14 mouse cellular contexts compared by ENCODE assay signal in the genomic region with DNA sequence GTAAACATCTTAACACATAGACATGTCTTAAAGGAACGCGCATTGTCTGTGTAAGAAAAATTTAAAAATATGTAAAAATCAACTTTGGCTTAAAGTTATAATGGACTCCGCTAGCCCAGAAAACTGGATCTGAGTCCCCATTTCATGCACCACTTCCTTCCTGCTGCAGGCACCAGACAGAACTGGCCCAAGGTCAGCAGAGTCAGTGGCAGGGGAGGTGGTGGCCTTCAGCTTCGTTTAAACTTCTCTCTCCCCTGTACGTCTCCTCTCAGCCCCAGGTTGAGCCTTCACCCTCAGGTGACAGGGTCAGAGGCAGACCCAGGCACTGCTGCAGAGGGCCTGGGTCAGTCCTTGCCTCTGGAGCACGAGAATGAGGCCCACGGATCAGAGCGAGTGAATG. TPM values are rescaled to one million over a fixed set of nuclear protein-coding genes. Genes with fewer than 3 reads are reported as not detected.
DNase-seq lines count a peak whose midpoint lies in the region; ATAC-seq and TF ChIP-seq lines count a peak whose summit lies in the region.
"Had no signal": no experiment of that assay in that cellular context is flagged by ENCODE, and none has a peak within 500 bp of the region (broad histone marks: within the 10 kb centered on the region; RNA-seq: fewer than 3 reads in every experiment).

No protein-coding gene starts in this region.

- TF ChIP-seq CTCF in kidney, adult 2 months (conservative IDR thresholded peaks at IDR 0.05; ENCODE audit: insufficient read depth, insufficient read length, low read depth, low read length), result no peak
- TF ChIP-seq CTCF in left cerebral cortex, adult 2 months (IDR thresholded peaks at IDR 0.05), result no peak

- H3K27ac ChIP-seq in kidney, adult 2 months (ENCODE audit: insufficient read depth, low read depth, low read length), result peak overlapping the region; percentile 93
- peak overlapping the region; percentile 79 for H3K27ac ChIP-seq in kidney, embryonic 16.5 days (ENCODE audit: low read length)
- H3K27ac ChIP-seq in left cerebral cortex, adult 2 months, result no peak overlapping the region; the same call in 1 of the 2 replicates

- H3K9ac ChIP-seq in kidney, embryonic 16.5 days (replicated peaks; ENCODE audit: low read length), result no peak overlapping the region

- intact Hi-C loops in left cerebral cortex, adult 2 months (cut with DNase I), result no loop called here

- no peak overlapping the region for H3K4me2 ChIP-seq in kidney, embryonic 16.5 days (replicated peaks; ENCODE audit: low read depth, low read length)
- H3K4me2 ChIP-seq: midbrain, embryonic 11.5 days had no signal

- peaks cover 16% of the 10 kb centered on the region for H3K4me1 ChIP-seq in kidney, adult 2 months (ENCODE audit: control insufficient read depth, insufficient read depth, low read length)
- peaks cover 31% of the 10 kb centered on the region for H3K4me1 ChIP-seq in kidney, embryonic 16.5 days (ENCODE audit: insufficient read depth, low read length)

- H3K4me3 ChIP-seq in kidney, adult 2 months (ENCODE audit: insufficient read depth, low read depth, low read length), result no peak overlapping the region
- H3K4me3 ChIP-seq in kidney, embryonic 16.5 days (ENCODE audit: low read length), result no peak overlapping the region
- H3K4me3 ChIP-seq in left cerebral cortex, adult 2 months, result no peak overlapping the region

- no peaks in the 10 kb centered on the region for H3K9me3 ChIP-seq in kidney, embryonic 16.5 days (ENCODE audit: low read length)
- H3K9me3 ChIP-seq: G1E had no signal

- WGBS in kidney, adult 2 months, result 41% methylated on average over 8 of the region's 8 CpGs
- WGBS in kidney, embryonic 16.5 days, result 48% methylated on average over 8 of the region's 8 CpGs

- ATAC-seq in kidney, embryonic 16.5 days (ENCODE audit: low FRiP score, low TSS enrichment), result 0 out of 2 replicates have a peak, but pooled peaks have one; percentile 32

- no peak for TF ChIP-seq POLR2A in kidney, adult 2 months (IDR thresholded peaks at IDR 0.05; ENCODE audit: low read depth, low read length)

- no peaks in the 10 kb centered on the region for H3K36me3 ChIP-seq in kidney, adult 2 months (ENCODE audit: control insufficient read depth, insufficient read depth, low read length)
- H3K36me3 ChIP-seq in kidney, embryonic 16.5 days (ENCODE audit: insufficient read depth, low read length), result no peaks in the 10 kb centered on the region
- H3K36me3 ChIP-seq: G1E had no signal

- DNase-seq in adrenal gland, adult (ENCODE audit: inconsistent age in 2 of 2, low spot score in 1 of 2), result peak; percentile 76 to 90
- DNase-seq in adrenal gland, postnatal 4 days (ENCODE audit: low spot score in 2 of 2), result no peak
- DNase-seq in kidney, adult 2 months, result peak; percentile 59
- no peak for DNase-seq in kidney, postnatal 4 days
- DNase-seq in adrenal gland, postnatal 14 days, result peak; percentile 71
- no peak for DNase-seq in thymus, postnatal 36 days
- no peak for DNase-seq in left cerebral cortex, adult 2 months (ENCODE audit: extremely low spot score in 1 of 2, low spot score in 2 of 2)
- DNase-seq: cerebellum, adult 2 months; gastrocnemius, postnatal 14 days; spleen, adult 18-20 months had no signal

- H3K27me3 ChIP-seq in kidney, adult 2 months (replicated peaks; ENCODE audit: control insufficient read depth, insufficient read depth, low read length), result no peaks in the 10 kb centered on the region
- no peaks in the 10 kb centered on the region for H3K27me3 ChIP-seq in kidney, embryonic 16.5 days (ENCODE audit: insufficient read depth, low read length)

RNA-seq across cellular contexts. Expression of a gene that starts 6.6 kb away (rescaled TPM):
- total RNA-seq in adrenal gland, postnatal 4 days (2021), result 10 to 100 TPM; 20.4 to 22.1 TPM
- polyA plus RNA-seq in kidney, adult 2 months (2012; rRNA removed), result 4.8 and 8.0 TPM in 2 replicates
- total RNA-seq in adrenal gland, postnatal 14 days (2021), result 21.6 and 29.3 TPM in 2 replicates
- polyA plus RNA-seq in kidney, embryonic 16.5 days (2015; fragmentation: Nextera tagmentation; extraction: Ambion mirVana), result 8.6 and 10.4 TPM in 2 replicates
- total RNA-seq in left cerebral cortex, adult 2 months (2021), result 1 to 10 TPM; 7.4 to 7.9 TPM

RNA-seq across cellular contexts. Expression of a gene that starts 57.2 kb away (rescaled TPM):
- under 1 TPM; 0.56 to 0.87 TPM for total RNA-seq in adrenal gland, postnatal 4 days (2021)
- not detected in 2 replicates for polyA plus RNA-seq in kidney, adult 2 months (2012; rRNA removed)
- total RNA-seq in adrenal gland, postnatal 14 days (2021), result not detected in 2 replicates
- polyA plus RNA-seq in kidney, embryonic 16.5 days (2015; fragmentation: Nextera tagmentation; extraction: Ambion mirVana), result 0.36 and 0.72 TPM in 2 replicates
- total RNA-seq in left cerebral cortex, adult 2 months (2021), result under 1 TPM; 0.12 to 0.25 TPM
- polyA plus RNA-seq: G1E; large intestine, adult 2 months had no signal

Comparison
In these comparisons a context has a peak if more than half of its experiments do, and no peak if none do; other contexts are left out.
1. DNase-seq: peak in adrenal gland, adult (2 of 2), kidney, adult 2 months (single experiment) and adrenal gland, postnatal 14 days (single experiment); none in adrenal gland, postnatal 4 days (0 of 2), kidney, postnatal 4 days (0 of 2), thymus, postnatal 36 days (0 of 2) and left cerebral cortex, adult 2 months (0 of 2).